Mouse (Mus musculus): ENCODE results near the gene Tnrc6c.

Tnrc6c gene

DNA sequence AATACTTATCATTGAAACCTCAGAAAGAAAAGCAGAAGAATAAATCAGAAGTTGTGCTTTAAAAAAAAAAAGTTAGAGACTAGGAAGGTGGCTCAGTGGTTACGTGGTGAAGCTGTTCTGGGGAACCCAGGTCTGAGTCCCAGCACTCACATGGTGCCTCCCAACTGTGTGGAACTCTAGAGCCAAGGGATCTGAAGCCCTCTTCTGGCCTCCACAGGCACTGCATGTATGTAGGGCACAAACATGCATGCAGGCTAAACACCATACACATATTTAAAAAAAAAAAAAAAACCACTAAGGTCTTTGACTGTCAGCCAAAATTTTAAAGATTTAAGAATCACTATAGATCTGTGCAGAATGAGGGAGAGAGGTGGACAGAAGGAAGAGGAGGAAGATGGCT is 20.4 kb downstream of the Tnrc6c start:
- in situ Hi-C loops (cut with MboI, MseI), result no loop called here

DNA sequence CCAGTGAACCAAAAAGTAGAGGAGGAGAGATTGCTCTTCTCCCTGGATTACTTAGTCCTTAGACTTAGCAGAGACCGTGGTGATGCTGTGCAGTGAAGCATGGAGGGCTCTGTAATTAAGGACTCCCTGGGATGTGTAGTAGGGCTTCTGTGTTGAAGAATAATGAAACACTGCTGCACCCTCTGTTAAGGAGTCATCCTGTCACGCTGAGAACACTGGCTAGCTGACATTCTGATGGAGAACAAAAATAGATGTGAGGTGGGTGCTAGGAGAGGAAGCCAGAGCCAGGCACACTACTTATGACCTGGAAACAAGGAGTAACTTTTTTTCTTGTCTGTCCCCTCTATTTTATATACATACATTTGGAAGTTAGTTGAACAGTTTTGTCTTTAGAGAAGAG is 22.6 kb downstream of the Tnrc6c start:
- in situ Hi-C loops (cut with MboI, MseI), result no loop called here

- in situ Hi-C loops (cut with MboI, MseI), result no loop called here
Measured at GRCm38 (mm10) chr11:117677111-117677510, 23.0 kb downstream of the Tnrc6c start.

DNA sequence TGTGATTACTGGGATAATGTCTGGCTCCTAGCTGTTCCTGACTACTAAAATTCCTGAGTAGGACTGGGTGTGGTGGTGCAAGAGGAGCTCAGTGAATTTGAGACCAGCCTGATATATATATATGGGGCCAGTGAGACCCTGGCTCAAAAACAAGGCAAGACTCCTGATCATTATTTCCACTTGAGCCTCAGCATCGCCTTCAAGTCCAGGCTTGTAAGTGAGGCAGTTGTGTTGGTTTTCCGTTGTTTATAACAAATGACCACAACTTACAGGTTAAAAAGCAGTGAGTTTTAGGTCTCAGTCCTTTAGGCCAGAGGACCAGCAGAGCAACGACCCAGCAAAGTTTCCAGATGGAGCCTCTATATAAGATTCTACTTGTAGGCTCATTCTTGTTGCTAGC is 23.5 kb downstream of the Tnrc6c start:
- in situ Hi-C loops (cut with MboI, MseI), result no loop called here

DNA sequence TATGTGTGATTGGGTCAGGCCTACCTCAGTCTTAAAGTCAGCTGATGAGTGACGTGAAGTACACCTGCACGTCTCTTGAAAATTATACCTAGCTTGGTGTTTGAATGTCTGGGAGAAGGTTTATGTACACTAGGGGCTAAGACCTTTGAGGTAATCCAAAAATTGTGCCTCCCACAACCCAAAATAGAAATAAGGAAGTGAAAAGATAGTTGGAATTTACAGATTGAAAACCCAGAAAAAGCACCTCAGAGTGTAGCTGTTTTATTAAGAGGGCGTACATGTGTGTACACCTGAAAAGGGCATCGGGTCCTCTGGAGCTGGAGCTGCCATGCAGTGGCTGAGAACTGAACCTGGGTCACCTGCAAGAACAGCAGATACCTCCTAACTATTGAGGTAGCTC is 24.1 kb downstream of the Tnrc6c start:
- in situ Hi-C loops (cut with MboI, MseI), result no loop called here

GRCm38 (mm10) chr11:117678740-117679139 is 24.7 kb downstream of the Tnrc6c start:
- in situ Hi-C loops (cut with MboI, MseI), result no loop called here

DNA sequence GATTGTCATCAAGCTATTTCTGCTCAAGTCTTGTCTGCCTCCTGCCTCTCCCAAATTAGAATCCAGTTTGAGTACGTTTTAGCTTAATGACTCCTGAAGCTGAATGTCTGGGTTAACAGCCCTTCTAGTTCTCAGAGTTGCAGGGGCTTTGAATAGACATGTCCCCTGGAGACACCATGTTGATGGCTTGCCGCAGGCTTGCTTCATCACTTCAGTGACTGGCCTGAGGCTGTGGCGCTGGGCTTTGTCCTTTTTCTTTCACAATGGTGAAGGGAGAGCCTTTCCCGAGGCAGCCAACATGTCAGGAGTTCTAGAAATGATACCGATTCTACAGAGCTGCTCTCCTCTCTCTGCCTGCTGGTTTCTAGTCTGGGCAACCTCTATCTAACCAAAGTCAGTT is 30.6 kb downstream of the Tnrc6c start:
- in situ Hi-C loops (cut with MboI, MseI), result no loop called here

GRCm38 (mm10) chr11:117685461-117685860 is 31.4 kb downstream of the Tnrc6c start:
- in situ Hi-C loops (cut with MboI, MseI), result no loop called here

DNA sequence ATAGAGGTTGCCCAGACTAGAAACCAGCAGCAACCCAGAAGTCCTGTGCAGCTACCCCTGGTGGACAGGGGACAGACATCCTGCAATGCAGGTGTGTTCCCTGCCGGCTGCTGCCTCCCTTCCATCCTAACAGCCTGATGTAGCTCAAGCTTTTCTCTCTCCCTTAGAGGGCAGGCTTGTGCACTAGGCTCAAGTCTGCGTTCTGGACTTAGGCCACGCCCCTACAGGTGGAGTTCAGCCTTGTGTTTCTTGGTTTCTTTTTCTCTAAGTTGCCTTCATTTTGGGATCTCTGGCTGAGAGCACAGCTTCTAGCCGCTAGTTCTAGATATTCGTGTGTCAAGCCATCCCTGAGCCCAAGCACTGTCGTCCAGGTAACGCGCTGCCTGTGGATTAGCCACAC is 31.9 kb downstream of the Tnrc6c start:
- in situ Hi-C loops (cut with MboI, MseI), result no loop called here

- in situ Hi-C loops (cut with MboI, MseI), result no loop called here
Measured at GRCm38 (mm10) chr11:117688603-117689002, 34.5 kb downstream of the Tnrc6c start.

DNA sequence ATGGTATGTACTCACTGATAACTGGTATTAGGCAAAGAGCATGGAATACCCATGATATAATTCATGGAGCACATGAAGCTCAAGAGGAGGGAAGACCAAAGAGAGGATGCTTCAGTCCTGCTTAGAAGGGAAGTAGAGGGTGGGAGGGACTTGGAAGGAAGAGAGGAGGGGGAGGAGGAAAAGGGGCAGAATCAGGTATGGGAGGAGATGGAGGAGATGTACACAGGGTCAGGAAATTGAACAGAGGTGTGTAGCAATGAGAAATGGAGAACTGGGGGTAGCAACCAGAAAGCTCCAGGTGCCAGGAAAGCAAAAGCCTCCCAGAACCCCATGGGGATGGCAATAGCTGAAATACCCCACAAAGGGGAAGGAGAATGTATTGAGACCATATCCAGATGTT is 37.2 kb downstream of the Tnrc6c start:
- in situ Hi-C loops (cut with MboI, MseI), result no loop called here

GRCm38 (mm10) chr11:117694050-117694449 is 40.0 kb downstream of the Tnrc6c start:
- in situ Hi-C loops (cut with MboI, MseI), result no loop called here

GRCm38 (mm10) chr11:117696585-117696984 is 42.5 kb downstream of the Tnrc6c start:
- in situ Hi-C loops (cut with MboI, MseI), result no loop called here

DNA sequence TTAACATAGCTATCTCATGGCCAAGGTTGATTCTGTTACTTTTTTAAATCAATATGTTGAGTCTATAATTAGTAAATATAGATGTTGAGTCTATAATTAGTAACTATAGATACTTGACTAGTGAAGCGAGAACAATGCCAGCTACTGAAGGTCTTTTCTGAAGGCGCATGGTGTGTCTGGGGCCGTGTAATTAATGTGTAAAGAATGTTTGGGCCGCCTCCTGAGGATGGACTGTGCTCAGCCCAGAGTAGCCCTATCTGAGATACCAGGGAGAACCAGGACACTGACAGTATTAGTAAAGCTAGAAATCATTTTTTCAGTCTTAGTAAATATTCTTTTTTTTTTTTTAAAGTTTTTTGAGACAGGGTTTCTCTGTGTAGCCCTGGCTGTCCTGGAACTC is 46.8 kb downstream of the Tnrc6c start:
- in situ Hi-C loops (cut with MboI, MseI), result no loop called here

GRCm38 (mm10) chr11:117706267-117706666 is 52.2 kb downstream of the Tnrc6c start:
- in situ Hi-C loops (cut with MboI, MseI), result no loop called here

- in situ Hi-C loops (cut with MboI, MseI), result no loop called here
Measured at GRCm38 (mm10) chr11:117707238-117707637, 53.1 kb downstream of the Tnrc6c start.

GRCm38 (mm10) chr11:117709308-117709707 is 55.2 kb downstream of the Tnrc6c start:
- in situ Hi-C loops (cut with MboI, MseI), result no loop called here

DNA sequence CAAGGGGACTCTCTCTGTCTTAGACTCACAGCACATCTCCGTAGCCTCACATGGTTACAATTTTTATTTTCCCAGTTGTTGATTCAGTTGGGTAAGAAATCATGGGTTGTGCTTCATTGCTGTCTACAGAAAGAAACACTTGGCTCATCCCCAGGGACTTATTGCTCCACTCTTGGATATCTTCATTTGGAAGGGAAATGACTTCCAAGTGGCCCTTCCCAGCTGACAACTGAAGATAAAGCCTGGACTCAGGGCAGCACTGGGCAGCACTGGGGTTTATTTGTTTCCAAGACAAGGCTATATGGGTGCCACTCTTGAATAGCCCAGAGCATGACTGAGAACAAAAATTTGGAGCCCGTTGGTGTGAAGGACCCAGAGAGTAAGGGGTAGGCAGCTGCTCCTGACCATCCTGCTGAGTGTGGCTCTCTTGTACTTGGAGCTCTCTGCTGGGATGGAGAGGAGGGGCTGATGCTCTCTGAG is 56.8 kb downstream of the Tnrc6c start:
- in situ Hi-C loops (cut with MboI, MseI), result loop anchor here (5.0 kb wide), 1 partner anchor 111 kb away; no protein-coding TSS in a partner anchor

GRCm38 (mm10) chr11:117712065-117712464 is 58.0 kb downstream of the Tnrc6c start:
- in situ Hi-C loops (cut with MboI, MseI), result loop anchor here (5.0 kb wide), 1 partner anchor 110 kb away; no protein-coding TSS in a partner anchor

GRCm38 (mm10) chr11:117713375-117713774 is 59.3 kb downstream of the Tnrc6c start:
- in situ Hi-C loops (cut with MboI, MseI), result loop anchor here (5.0 kb wide), 1 partner anchor 109 kb away; no protein-coding TSS in a partner anchor

GRCm38 (mm10) chr11:117718838-117719237 is 64.7 kb downstream of the Tnrc6c start:
- in situ Hi-C loops (cut with MboI, MseI), result no loop called here

- in situ Hi-C loops (cut with MboI, MseI), result no loop called here
Measured at GRCm38 (mm10) chr11:117724604-117725301, 70.7 kb downstream of the Tnrc6c start.

GRCm38 (mm10) chr11:117727031-117727430 is 72.9 kb downstream of the Tnrc6c start:
- in situ Hi-C loops (cut with MboI, MseI), result no loop called here

GRCm38 (mm10) chr11:117728245-117728644 is 74.2 kb downstream of the Tnrc6c start:
- in situ Hi-C loops (cut with MboI, MseI), result no loop called here
